Mouse (Mus musculus) CH12.LX (cell line): Measurements from ENCODE around the gene Socs7. TPM values are rescaled to one million over a fixed set of nuclear protein-coding genes. Genes with fewer than 3 reads are reported as not detected.

Source experiments
- DNase-seq: peaks from one replicate; pipeline ENCODE4 v3.0.0-alpha.2; 2013; ENCODE audit errors: extremely low read depth
- H3K27ac ChIP-seq: 2 replicates; pipeline ENCODE4 v1.5.1; 2012; ENCODE audit warnings: low read depth, mild to moderate bottlenecking, control low read depth, moderate library complexity; ENCODE audit not compliant: insufficient read depth
- H3K27me3 ChIP-seq: replicated peaks from 2 replicates; pipeline ENCODE3; 2012; ENCODE audit warnings: inconsistent platforms
- H3K36me3 ChIP-seq, 2 experiments: replicated peaks in 1 of 2; 2 replicates each; pipeline versions ENCODE3 to v1.6.1; 2012; ENCODE audit warnings: inconsistent platforms in 1 of 2, low read length in 1 of 2, mild to moderate bottlenecking in 1 of 2, mixed read lengths in 1 of 2, moderate library complexity in 1 of 2; ENCODE audit not compliant: control insufficient read depth in 1 of 2, insufficient read depth in 1 of 2
- H3K4me1 ChIP-seq, 2 experiments: 2 replicates each; pipeline ENCODE4 v1.6.1; 2012; ENCODE audit warnings: inconsistent platforms in 1 of 2, moderate library complexity in 1 of 2; ENCODE audit not compliant: insufficient read depth in 2 of 2, control insufficient read depth in 1 of 2
- H3K4me2 ChIP-seq: 2 replicates; pipeline ENCODE4 v1.6.1; 2012; ENCODE audit warnings: low read depth, mild to moderate bottlenecking, control low read depth; ENCODE audit not compliant: poor library complexity, insufficient read depth, severe bottlenecking
- H3K4me3 ChIP-seq, 3 experiments: fragments of 150-350 bp in 1 of 3; sonication (generic) in 1 of 3; replicated peaks in 1 of 3; 2 replicates each; pipeline versions ENCODE3 to v1.5.1; 2011 to 2012; ENCODE audit warnings: low read depth in 2 of 3, low read length in 2 of 3, mild to moderate bottlenecking in 2 of 3, moderate library complexity in 2 of 3, control low read depth in 1 of 3, improper control_type of control experiment in 1 of 3, inconsistent platforms in 1 of 3, mixed read lengths in 1 of 3; ENCODE audit not compliant: poor library complexity in 1 of 3
- H3K79me2 ChIP-seq: replicated peaks from 2 replicates; pipeline ENCODE4 v1.6.1; 2012; ENCODE audit warnings: mild to moderate bottlenecking, moderate library complexity; ENCODE audit not compliant: control insufficient read depth, poor library complexity, insufficient read depth, severe bottlenecking; ENCODE audit errors: extremely low read depth
- H3K9ac ChIP-seq: 2 replicates; pipeline ENCODE4 v1.6.1; 2012; ENCODE audit warnings: low read depth, mild to moderate bottlenecking, control low read depth, moderate library complexity; ENCODE audit not compliant: insufficient read depth
- H3K9me3 ChIP-seq: replicated peaks from 2 replicates; pipeline ENCODE3; 2012; ENCODE audit warnings: low read length, inconsistent platforms, mixed read lengths
- BHLHE40 ChIP-seq: IDR thresholded peaks from 2 replicates; pipeline ENCODE4 v1.6.1; 2011; ENCODE audit warnings: mild to moderate bottlenecking, low read depth, low read length, improper control_type of control experiment
- CHD1 ChIP-seq: IDR thresholded peaks from 2 replicates; pipeline ENCODE4 v1.6.1; 2012; ENCODE audit warnings: low read depth, low read length, improper control_type of control experiment, inconsistent platforms
- CHD2 ChIP-seq: IDR thresholded peaks from 2 replicates; pipeline ENCODE4 v1.6.1; 2011; ENCODE audit warnings: low read length, improper control_type of control experiment
- ELF1 ChIP-seq: IDR thresholded peaks from 2 replicates; pipeline ENCODE4 v1.6.1; 2014; ENCODE audit warnings: low read depth, mild to moderate bottlenecking, inconsistent platforms, low read length, improper control_type of control experiment
- EP300 ChIP-seq: IDR thresholded peaks from 2 replicates; pipeline ENCODE4 v1.6.1; 2011; ENCODE audit warnings: low read length, improper control_type of control experiment
- ETS1 ChIP-seq: conservative IDR thresholded peaks from 2 replicates; pipeline ENCODE4 v1.6.1; 2012; ENCODE audit warnings: low read depth, mild to moderate bottlenecking, inconsistent platforms, low read length, improper control_type of control experiment, moderate library complexity
- GABPA ChIP-seq: IDR thresholded peaks from 2 replicates; pipeline ENCODE4 v1.6.1; 2012; ENCODE audit warnings: low read depth, low read length, improper control_type of control experiment, inconsistent platforms; ENCODE audit not compliant: insufficient replicate concordance
- HCFC1 ChIP-seq: IDR thresholded peaks from 2 replicates; pipeline ENCODE4 v1.6.1; 2012; ENCODE audit warnings: low read depth, mild to moderate bottlenecking, inconsistent platforms, low read length, improper control_type of control experiment
- IRF4 ChIP-seq: IDR thresholded peaks from 2 replicates; pipeline ENCODE4 v1.6.1; 2014; ENCODE audit warnings: low read depth, mild to moderate bottlenecking, inconsistent platforms, low read length, improper control_type of control experiment
- JUN ChIP-seq: IDR thresholded peaks from 2 replicates; pipeline ENCODE4 v1.6.1; 2011; ENCODE audit warnings: low read depth, mild to moderate bottlenecking, low read length, improper control_type of control experiment, moderate library complexity; ENCODE audit not compliant: insufficient read depth
- MAX ChIP-seq: IDR thresholded peaks from 2 replicates; pipeline ENCODE4 v1.6.1; 2011; ENCODE audit warnings: low read length, improper control_type of control experiment
- MEF2A ChIP-seq: IDR thresholded peaks from 2 replicates; pipeline ENCODE4 v1.6.1; 2014; ENCODE audit warnings: low read depth, mild to moderate bottlenecking, inconsistent platforms, low read length, improper control_type of control experiment, borderline replicate concordance
- MXI1 ChIP-seq: IDR thresholded peaks from 2 replicates; pipeline ENCODE4 v1.6.1; 2011; ENCODE audit warnings: mild to moderate bottlenecking, low read depth, low read length, improper control_type of control experiment
- RAD21 ChIP-seq: IDR thresholded peaks from 2 replicates; pipeline ENCODE4 v1.6.1; 2011; ENCODE audit warnings: low read depth, mild to moderate bottlenecking, low read length, improper control_type of control experiment, moderate library complexity
- SIN3A ChIP-seq: IDR thresholded peaks from 2 replicates; pipeline ENCODE4 v1.6.1; 2012; ENCODE audit warnings: low read length, improper control_type of control experiment, inconsistent platforms
- SMC3 ChIP-seq: IDR thresholded peaks from 2 replicates; pipeline ENCODE4 v1.6.1; 2011; ENCODE audit warnings: low read depth, low read length, improper control_type of control experiment
- TBP ChIP-seq: conservative IDR thresholded peaks from 2 replicates; pipeline ENCODE4 v1.6.1; 2011; ENCODE audit warnings: low read depth, low read length, improper control_type of control experiment
- UBTF ChIP-seq: IDR thresholded peaks from 2 replicates; pipeline ENCODE4 v1.6.1; 2012; ENCODE audit warnings: low read depth, mild to moderate bottlenecking, inconsistent platforms, low read length, improper control_type of control experiment, moderate library complexity
- USF2 ChIP-seq: conservative IDR thresholded peaks from 2 replicates; pipeline ENCODE4 v1.6.1; 2011; ENCODE audit warnings: low read depth, low read length, improper control_type of control experiment
- ZC3H11A ChIP-seq: IDR thresholded peaks from 2 replicates; pipeline ENCODE4 v1.6.1; 2012; ENCODE audit warnings: low read depth, mild to moderate bottlenecking, inconsistent platforms, low read length, improper control_type of control experiment
- ZMIZ1 ChIP-seq: IDR thresholded peaks from 2 replicates; pipeline ENCODE4 v1.6.1; 2012; ENCODE audit warnings: low read depth, mild to moderate bottlenecking, inconsistent platforms, low read length, improper control_type of control experiment
- dilution Hi-C: fragments of 300-500 bp; cut with MboI; formaldehyde crosslinking; loops from 2 replicates; pipeline ENCODE4 v1.14.3; 2020; ENCODE audit warnings: low sequenced_read_pairs; ENCODE audit not compliant: extremely low pct_unique_long_range_greater_than_20kb, extremely low pct_ligation_motif_present
- in situ Hi-C: fragments of 300-500 bp; cut with MboI; formaldehyde crosslinking; loops from 3 replicates; pipeline ENCODE4 v1.14.3; 2019; ENCODE audit warnings: low sequenced_read_pairs, low pct_ligation_motif_present, low pct_unique_long_range_greater_than_20kb, mixed read lengths
- polyA plus RNA-seq: library from polyadenylated mRNA; unstranded; fragments of >175 nt; gene quantifications from 2 replicates; pipeline ENCODE4 v1.2.1, GENCODE M21; 2012; ENCODE audit warnings: low read depth; ENCODE audit not compliant: insufficient read length
- total RNA-seq, 2 experiments: library from RNA; depleted of rRNA; stranded (reverse); fragments of 300-350 nt in 1 of 2; fragments of >200 nt in 1 of 2; gene quantifications; 2 replicates each; pipeline ENCODE4 v1.2.3; 2012 to 2014

Gene Socs7
- total and polyA plus RNA-seq, 3 experiments = 11.9 to 17.4 (median 15.1) TPM

GRCm38 (mm10) chr11:97362943-97363643, 742 bp downstream of the Socs7 start:
- TF ChIP-seq EP300 (0 out of 2 replicates have a peak, but pooled peaks have one; percentile 4), MXI1 (0 out of 2 replicates have a peak, but pooled peaks have one; percentile 3), RAD21 (no peak), MEF2A (peak; percentile 88), BHLHE40 (no peak), USF2 (no peak), CHD1 (peak; percentile 70; the same call in 1 of the 2 replicates), MAX (peak; percentile 11; the same call in 1 of the 2 replicates), JUN (peak; percentile 42; the same call in 1 of the 2 replicates), CHD2 (0 out of 2 replicates have a peak, but pooled peaks have one; percentile 31), SMC3 (no peak), SIN3A (peak; percentile 62), GABPA (no peak), TBP (no peak), HCFC1 (peak; percentile 19; the same call in 1 of the 2 replicates), UBTF (peak; percentile 92; the same call in 1 of the 2 replicates), ZMIZ1 (no peak), ZC3H11A (no peak), ETS1 (no peak), IRF4 (peak; percentile 25; the same call in 1 of the 2 replicates), ELF1 (0 out of 2 replicates have a peak, but pooled peaks have one; percentile 17)
- H3K79me2 ChIP-seq = peaks cover 29% of the 10 kb centered on the region

More at GRCm38 (mm10) chr11:97362943-97363643, 742 bp downstream of the Socs7 start:
- peak overlapping the region; percentile 88 for H3K4me2 ChIP-seq
- H3K9ac ChIP-seq = peak overlapping the region; percentile 96
- H3K27ac ChIP-seq = no peak overlapping the region
- dilution Hi-C loops (no loop called here), in situ Hi-C loops (loop anchor here (5.0 kb wide), 1 partner anchor 34 kb away; no protein-coding TSS in a partner anchor)
- H3K36me3 ChIP-seq = peaks cover under 1 to 14% of the 10 kb centered on the region in 2 experiments
- H3K4me3 ChIP-seq = peak overlapping the region; percentile 83 to 91 (median 85)
- no peaks in the 10 kb centered on the region for H3K27me3 ChIP-seq
- H3K9me3 ChIP-seq = no peaks in the 10 kb centered on the region
- DNase-seq = peak; percentile 68
- peaks cover 7 to 33% of the 10 kb centered on the region in 2 experiments for H3K4me1 ChIP-seq
